Mouse (Mus musculus): ENCODE data around the gene Bfsp2. TPM values are rescaled to one million over a fixed set of nuclear protein-coding genes. Genes with fewer than 3 reads are reported as not detected.

The Bfsp2 gene
- polyA plus RNA-seq, 1 experiment from 2014 or later = 0.55 TPM

GRCm38 (mm10) chr9:103473915-103474688 lies 6.1 kb downstream of the Bfsp2 start:
- Histone ChIP-seq H3K27me3 (replicated peaks; ENCODE audit: control insufficient read depth, insufficient read depth, low read length) (no peaks in the 10 kb centered on the region), H3K4me2 (peak overlapping the region; percentile 35), H3K9ac (ENCODE audit: low read depth, low read length) (no peak overlapping the region), H3K9me3 (ENCODE audit: control insufficient read depth, low read length) (no peaks in the 10 kb centered on the region), H3K36me3 (ENCODE audit: control insufficient read depth, insufficient read depth, low read length) (no peaks in the 10 kb centered on the region), H3K27ac (ENCODE audit: low read depth, low read length) (no peak overlapping the region), H3K4me3 (ENCODE audit: low read depth, low read length) (no peak overlapping the region), H3K4me1 (replicated peaks; ENCODE audit: control insufficient read depth, insufficient read depth, low read length) (0 out of 2 replicates have a peak, but pooled peaks cover 5% of the 10 kb centered on the region)
- ATAC-seq (replicated peaks; ENCODE audit: low FRiP score) = peak; percentile 52
- no peak for DNase-seq (ENCODE audit: low spot score)
- WGBS = 25% methylated on average over 13 of the region's 13 CpGs

- Histone ChIP-seq H3K9me3 (ENCODE audit: control insufficient read depth, low read length) (no peaks in the 10 kb centered on the region), H3K9ac (ENCODE audit: low read depth, low read length) (no peak overlapping the region), H3K36me3 (ENCODE audit: control insufficient read depth, insufficient read depth, low read length) (no peaks in the 10 kb centered on the region), H3K27ac (ENCODE audit: low read depth, low read length) (no peak overlapping the region), H3K27me3 (replicated peaks; ENCODE audit: control insufficient read depth, insufficient read depth, low read length) (no peaks in the 10 kb centered on the region), H3K4me1 (replicated peaks; ENCODE audit: control insufficient read depth, insufficient read depth, low read length) (0 out of 2 replicates have a peak, but pooled peaks cover 5% of the 10 kb centered on the region), H3K4me3 (ENCODE audit: low read depth, low read length) (no peak overlapping the region), H3K4me2 (no peak overlapping the region)
- DNase-seq (ENCODE audit: low spot score) = no peak
- 47% methylated on average over 11 of the region's 11 CpGs for WGBS
- ATAC-seq (replicated peaks; ENCODE audit: low FRiP score) = no peak
These were observed 8.4 kb downstream of the Bfsp2 start for GRCm38 (mm10) chr9:103471784-103472183.

GRCm38 (mm10) chr9:103469516-103469915 lies 10.7 kb downstream of the Bfsp2 start:
- Histone ChIP-seq H3K4me2 (no peak overlapping the region), H3K4me3 (ENCODE audit: low read depth, low read length) (no peak overlapping the region), H3K4me1 (replicated peaks; ENCODE audit: control insufficient read depth, insufficient read depth, low read length) (0 out of 2 replicates have a peak, but pooled peaks cover 5% of the 10 kb centered on the region), H3K9ac (ENCODE audit: low read depth, low read length) (no peak overlapping the region), H3K27ac (ENCODE audit: low read depth, low read length) (no peak overlapping the region), H3K9me3 (ENCODE audit: control insufficient read depth, low read length) (no peaks in the 10 kb centered on the region), H3K36me3 (ENCODE audit: control insufficient read depth, insufficient read depth, low read length) (no peaks in the 10 kb centered on the region), H3K27me3 (replicated peaks; ENCODE audit: control insufficient read depth, insufficient read depth, low read length) (no peaks in the 10 kb centered on the region)
- no peak for ATAC-seq (replicated peaks; ENCODE audit: low FRiP score)
- WGBS = 58% methylated on average over 5 of the region's 5 CpGs
- DNase-seq (ENCODE audit: low spot score) = no peak

DNA sequence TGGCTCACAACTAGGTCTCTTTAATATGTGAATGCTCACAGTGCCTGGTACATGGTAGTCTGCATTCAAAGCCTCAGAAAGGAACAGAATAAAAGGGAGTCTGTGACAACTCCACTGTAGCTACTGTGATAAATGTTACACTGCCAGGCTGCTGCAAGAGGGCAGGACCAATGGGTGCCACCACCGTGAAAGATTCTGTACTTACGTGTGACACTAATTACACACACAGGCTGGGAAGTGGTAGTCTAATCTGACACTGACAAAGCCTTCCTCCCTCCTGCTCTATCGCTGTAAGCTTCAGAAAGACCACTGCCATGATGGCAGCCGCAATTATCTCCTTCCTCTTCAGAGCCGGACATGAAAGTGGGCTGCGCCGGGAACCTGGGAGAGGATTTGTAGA lies 11.3 kb downstream of the Bfsp2 start:
- Histone ChIP-seq H3K4me2 (no peak overlapping the region), H3K27ac (ENCODE audit: low read depth, low read length) (no peak overlapping the region), H3K4me1 (replicated peaks; ENCODE audit: control insufficient read depth, insufficient read depth, low read length) (0 out of 2 replicates have a peak, but pooled peaks cover 5% of the 10 kb centered on the region), H3K9ac (ENCODE audit: low read depth, low read length) (no peak overlapping the region), H3K36me3 (ENCODE audit: control insufficient read depth, insufficient read depth, low read length) (no peaks in the 10 kb centered on the region), H3K9me3 (ENCODE audit: control insufficient read depth, low read length) (no peaks in the 10 kb centered on the region), H3K27me3 (replicated peaks; ENCODE audit: control insufficient read depth, insufficient read depth, low read length) (no peaks in the 10 kb centered on the region), H3K4me3 (ENCODE audit: low read depth, low read length) (no peak overlapping the region)
- 58% methylated on average over 7 of the region's 7 CpGs for WGBS
- DNase-seq (ENCODE audit: low spot score) (no peak), ATAC-seq (replicated peaks; ENCODE audit: low FRiP score) (no peak)

GRCm38 (mm10) chr9:103465711-103466220 lies 14.5 kb downstream of the Bfsp2 start:
- no peaks in the 10 kb centered on the region for H3K36me3 ChIP-seq (ENCODE audit: control insufficient read depth, insufficient read depth, low read length)
- no peaks in the 10 kb centered on the region for H3K9me3 ChIP-seq (ENCODE audit: control insufficient read depth, low read length)
- H3K4me2 ChIP-seq = no peak overlapping the region
- WGBS = 77% methylated on average over 13 of the region's 13 CpGs
- H3K27me3 ChIP-seq (replicated peaks; ENCODE audit: control insufficient read depth, insufficient read depth, low read length) = no peaks in the 10 kb centered on the region
- DNase-seq (ENCODE audit: low spot score) = no peak
- no peak overlapping the region for H3K27ac ChIP-seq (ENCODE audit: low read depth, low read length)
- ATAC-seq (replicated peaks; ENCODE audit: low FRiP score) = no peak
- no peak overlapping the region for H3K4me3 ChIP-seq (ENCODE audit: low read depth, low read length)
- no peak overlapping the region for H3K9ac ChIP-seq (ENCODE audit: low read depth, low read length)
- H3K4me1 ChIP-seq (replicated peaks; ENCODE audit: control insufficient read depth, insufficient read depth, low read length) = no peaks in the 10 kb centered on the region

DNA sequence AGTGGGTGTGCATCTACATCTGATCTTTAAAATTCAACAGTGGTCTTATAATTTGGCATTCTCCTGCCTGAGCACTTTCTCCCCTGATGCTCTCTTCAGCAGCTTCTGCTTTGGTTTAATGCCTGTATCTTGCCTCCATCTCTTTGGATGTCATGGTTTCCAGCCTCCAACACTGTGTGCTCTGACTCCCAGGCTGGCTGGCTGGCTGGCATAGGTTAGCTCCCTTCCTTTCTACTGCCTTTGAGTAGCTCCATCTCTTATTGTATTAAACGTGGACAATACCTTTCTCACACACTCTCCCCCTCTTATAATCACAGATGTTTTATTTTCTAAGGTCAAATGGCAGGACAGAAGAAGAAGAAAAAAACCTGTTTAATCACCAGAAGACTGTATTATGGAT lies 14.9 kb downstream of the Bfsp2 start:
- Histone ChIP-seq H3K27me3 (replicated peaks; ENCODE audit: control insufficient read depth, insufficient read depth, low read length) (no peaks in the 10 kb centered on the region), H3K4me1 (replicated peaks; ENCODE audit: control insufficient read depth, insufficient read depth, low read length) (no peaks in the 10 kb centered on the region), H3K4me3 (ENCODE audit: low read depth, low read length) (no peak overlapping the region), H3K9me3 (ENCODE audit: control insufficient read depth, low read length) (no peaks in the 10 kb centered on the region), H3K36me3 (ENCODE audit: control insufficient read depth, insufficient read depth, low read length) (no peaks in the 10 kb centered on the region), H3K4me2 (no peak overlapping the region), H3K9ac (ENCODE audit: low read depth, low read length) (no peak overlapping the region), H3K27ac (ENCODE audit: low read depth, low read length) (no peak overlapping the region)
- WGBS = 43% methylated on average over 1 of the region's 1 CpGs
- DNase-seq (ENCODE audit: low spot score) (no peak), ATAC-seq (replicated peaks; ENCODE audit: low FRiP score) (no peak)

DNA sequence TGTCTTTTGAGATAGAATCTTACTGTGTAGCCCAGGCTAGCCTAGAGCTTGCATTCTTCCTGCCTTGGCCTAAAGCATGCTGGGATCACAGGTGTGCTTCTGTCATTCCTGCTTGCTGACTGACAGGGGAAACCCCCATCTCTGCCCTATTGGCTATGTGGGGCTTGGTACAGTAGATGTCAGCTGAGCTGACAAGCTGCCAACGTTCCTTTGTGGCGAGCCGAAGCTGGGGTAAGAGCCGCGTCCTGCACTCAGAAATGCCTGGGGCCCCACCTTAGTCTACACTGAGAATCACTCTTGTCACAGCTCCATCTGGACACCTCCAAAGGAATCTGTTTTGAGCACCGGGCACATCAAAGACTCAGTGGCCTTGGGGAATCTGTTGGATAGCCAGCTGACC lies 16.4 kb downstream of the Bfsp2 start:
- no peaks in the 10 kb centered on the region for H3K36me3 ChIP-seq (ENCODE audit: control insufficient read depth, insufficient read depth, low read length)
- H3K9ac ChIP-seq (ENCODE audit: low read depth, low read length) = no peak overlapping the region
- ATAC-seq (replicated peaks; ENCODE audit: low FRiP score) (no peak), DNase-seq (ENCODE audit: low spot score) (no peak)
- no peaks in the 10 kb centered on the region for H3K4me1 ChIP-seq (replicated peaks; ENCODE audit: control insufficient read depth, insufficient read depth, low read length)
- no peak overlapping the region for H3K27ac ChIP-seq (ENCODE audit: low read depth, low read length)
- no peaks in the 10 kb centered on the region for H3K27me3 ChIP-seq (replicated peaks; ENCODE audit: control insufficient read depth, insufficient read depth, low read length)
- no peak overlapping the region for H3K4me2 ChIP-seq
- no peaks in the 10 kb centered on the region for H3K9me3 ChIP-seq (ENCODE audit: control insufficient read depth, low read length)
- WGBS = 81% methylated on average over 6 of the region's 6 CpGs
- no peak overlapping the region for H3K4me3 ChIP-seq (ENCODE audit: low read depth, low read length)

DNA sequence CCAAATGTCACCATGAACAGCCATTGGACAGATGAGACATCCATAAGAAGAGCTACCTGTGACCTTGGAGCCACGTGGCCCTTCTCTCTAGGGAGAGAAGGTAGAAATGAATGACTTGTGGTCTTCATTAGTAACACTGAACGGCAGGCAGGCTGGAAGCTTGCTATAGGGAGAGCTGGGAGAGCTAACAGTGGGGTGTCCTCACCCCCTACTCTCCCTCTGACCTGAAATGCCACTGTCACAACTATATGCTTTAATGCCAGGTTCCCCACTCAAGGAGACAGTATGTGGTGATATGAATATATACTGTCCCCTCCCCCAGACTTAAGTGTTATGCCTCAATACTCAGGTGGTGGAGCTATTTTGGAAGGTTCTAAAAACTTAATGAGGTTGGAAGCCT lies 20.4 kb downstream of the Bfsp2 start:
- Histone ChIP-seq H3K4me1 (replicated peaks; ENCODE audit: control insufficient read depth, insufficient read depth, low read length) (no peaks in the 10 kb centered on the region), H3K4me2 (no peak overlapping the region), H3K4me3 (ENCODE audit: low read depth, low read length) (no peak overlapping the region), H3K27ac (ENCODE audit: low read depth, low read length) (no peak overlapping the region), H3K9ac (ENCODE audit: low read depth, low read length) (no peak overlapping the region), H3K9me3 (ENCODE audit: control insufficient read depth, low read length) (no peaks in the 10 kb centered on the region), H3K27me3 (replicated peaks; ENCODE audit: control insufficient read depth, insufficient read depth, low read length) (no peaks in the 10 kb centered on the region), H3K36me3 (ENCODE audit: control insufficient read depth, insufficient read depth, low read length) (no peaks in the 10 kb centered on the region)
- DNase-seq (ENCODE audit: low spot score) (no peak), ATAC-seq (replicated peaks; ENCODE audit: low FRiP score) (no peak)
- 52% methylated on average over 2 of the region's 2 CpGs for WGBS

DNA sequence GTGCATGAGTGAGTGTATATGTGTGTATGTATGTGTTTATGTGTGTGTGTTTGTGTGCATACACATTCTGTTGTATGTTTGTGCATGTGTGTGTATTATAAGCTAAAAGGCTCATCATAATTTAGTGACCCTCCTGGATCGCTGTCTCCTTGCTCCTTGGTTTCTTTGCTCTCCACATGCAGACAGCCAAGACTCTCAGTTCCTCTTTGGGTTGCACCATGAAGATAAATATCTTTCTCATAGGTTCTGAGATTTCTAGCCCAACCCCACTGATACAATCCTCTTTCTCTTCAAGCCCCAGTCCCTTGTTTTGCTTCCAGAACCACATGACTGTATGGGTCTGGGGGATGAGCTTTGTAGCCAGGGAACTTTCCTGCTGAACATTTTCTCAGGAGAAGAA lies 20.9 kb downstream of the Bfsp2 start:
- no peak overlapping the region for H3K27ac ChIP-seq (ENCODE audit: low read depth, low read length)
- H3K9me3 ChIP-seq (ENCODE audit: control insufficient read depth, low read length) = no peaks in the 10 kb centered on the region
- 88% methylated on average over 1 of the region's 1 CpGs for WGBS
- no peaks in the 10 kb centered on the region for H3K4me1 ChIP-seq (replicated peaks; ENCODE audit: control insufficient read depth, insufficient read depth, low read length)
- H3K9ac ChIP-seq (ENCODE audit: low read depth, low read length) = no peak overlapping the region
- DNase-seq (ENCODE audit: low spot score) (no peak), ATAC-seq (replicated peaks; ENCODE audit: low FRiP score) (no peak)
- no peaks in the 10 kb centered on the region for H3K36me3 ChIP-seq (ENCODE audit: control insufficient read depth, insufficient read depth, low read length)
- H3K27me3 ChIP-seq (replicated peaks; ENCODE audit: control insufficient read depth, insufficient read depth, low read length) = no peaks in the 10 kb centered on the region
- no peak overlapping the region for H3K4me3 ChIP-seq (ENCODE audit: low read depth, low read length)
- H3K4me2 ChIP-seq = no peak overlapping the region
